Mouse (Mus musculus) stomach, postnatal 0 days (tissue): ENCODE measurements around the gene B3galt5. TPM values are rescaled to one million over a fixed set of nuclear protein-coding genes. Genes with fewer than 3 reads are reported as not detected.
A peak's percentile ranks its signal among the peaks of the same experiment; 100 is the strongest.

ENCODE experiments used
- ATAC-seq: fragments of 200-750 bp; cut with Nextera tagmentation; 2 replicates; pipeline ENCODE4 v1.8.0; 2017; ENCODE audit not compliant: low FRiP score, low TSS enrichment
- DNase-seq: peaks from one replicate; pipeline ENCODE4 v3.0.0-alpha.2; 2016; ENCODE audit warnings: low spot score
- H3K27ac ChIP-seq: fragments of 300-500 bp; sonication (generic); replicated peaks from 2 replicates; pipeline ENCODE4 v1.5.1; 2014; ENCODE audit warnings: mild to moderate bottlenecking, control low read depth
- H3K27me3 ChIP-seq: fragments of 300-500 bp; sonication (generic); 2 replicates; pipeline ENCODE4 v1.6.1; 2014; ENCODE audit warnings: low read length; ENCODE audit not compliant: control insufficient read depth, insufficient read depth
- H3K36me3 ChIP-seq: fragments of 300-500 bp; sonication (generic); 2 replicates; pipeline ENCODE4 v1.6.1; 2014; ENCODE audit warnings: low read length, mixed read lengths; ENCODE audit not compliant: control insufficient read depth, insufficient read depth
- H3K4me1 ChIP-seq: fragments of 300-500 bp; sonication (generic); replicated peaks from 2 replicates; pipeline ENCODE4 v1.6.1; 2014; ENCODE audit warnings: antibody characterized with exemption; ENCODE audit not compliant: control insufficient read depth, insufficient read depth
- H3K4me2 ChIP-seq: fragments of 300-500 bp; sonication (generic); replicated peaks from 2 replicates; pipeline ENCODE4 v1.6.1; 2014; ENCODE audit warnings: low read depth, mild to moderate bottlenecking, control low read depth, moderate library complexity
- H3K4me3 ChIP-seq: fragments of 300-500 bp; sonication (generic); 2 replicates; pipeline ENCODE4 v1.5.1; 2014; ENCODE audit warnings: low read depth, low read length, control low read depth
- H3K9ac ChIP-seq: fragments of 300-500 bp; sonication (generic); 2 replicates; pipeline ENCODE4 v1.6.1; 2014; ENCODE audit warnings: mild to moderate bottlenecking, low read length, control low read depth, mixed read lengths
- H3K9me3 ChIP-seq: fragments of 300-500 bp; sonication (generic); 2 replicates; pipeline ENCODE4 v1.6.1; 2016; ENCODE audit warnings: low read length; ENCODE audit not compliant: control insufficient read depth
- CTCF ChIP-seq: IDR thresholded peaks from 2 replicates; pipeline ENCODE4 v1.5.1; 2016; ENCODE audit warnings: antibody characterized with exemption, low read depth, mild to moderate bottlenecking, moderate library complexity
- EP300 ChIP-seq: optimal IDR thresholded peaks from 2 replicates; pipeline ENCODE3; 2016; ENCODE audit warnings: antibody characterized with exemption
- WGBS: fragments of 180-500 bp; shearing (Covaris S2); extraction: QIAGEN DNeasy Blood & Tissue Kit; methylation state at CpG from one replicate; pipeline ENCODE4 v1.1.7; 2014; 5-methylcytosine and 5-hydroxymethylcytosine counted together
- polyA plus RNA-seq: library from polyadenylated mRNA; unstranded; fragments of >200 nt; fragmentation: Nextera tagmentation; extraction: Ambion mirVana; gene quantifications from 2 replicates; pipeline ENCODE4 v1.2.1, GENCODE M21; 2015

B3galt5 gene
- polyA plus RNA-seq, 1 experiment from 2014 or later, result 8.7 TPM

GRCm38 (mm10) chr16:96351520-96351919 lies 115.9 kb downstream of the B3galt5 start:
- H3K9ac ChIP-seq, result no peak overlapping the region
- no peak overlapping the region for H3K4me3 ChIP-seq
- TF ChIP-seq EP300 (no peak), CTCF (no peak)
- no peak overlapping the region for H3K27ac ChIP-seq
- no peak for ATAC-seq
- H3K27me3 ChIP-seq, result no peaks in the 10 kb centered on the region
- no peaks in the 10 kb centered on the region for H3K36me3 ChIP-seq
- H3K4me2 ChIP-seq, result no peak overlapping the region
- H3K4me1 ChIP-seq, result 0 out of 2 replicates have a peak, but pooled peaks cover 3% of the 10 kb centered on the region
- no peaks in the 10 kb centered on the region for H3K9me3 ChIP-seq
- DNase-seq, result no peak
- 92% methylated on average over 2 of the region's 2 CpGs for WGBS

- no peak for DNase-seq
- no peaks in the 10 kb centered on the region for H3K4me1 ChIP-seq
- no peak overlapping the region for H3K9ac ChIP-seq
- no peaks in the 10 kb centered on the region for H3K27me3 ChIP-seq
- no peak overlapping the region for H3K27ac ChIP-seq
- no peaks in the 10 kb centered on the region for H3K36me3 ChIP-seq
- WGBS, result 76% methylated on average over 6 of the region's 6 CpGs
- no peak overlapping the region for H3K4me2 ChIP-seq
- ATAC-seq, result peak; percentile 31; the same call in 1 of the 2 replicates
- no peak for TF ChIP-seq EP300
- no peak for TF ChIP-seq CTCF
- no peak overlapping the region for H3K4me3 ChIP-seq
- H3K9me3 ChIP-seq, result no peaks in the 10 kb centered on the region
These were observed 117.8 kb downstream of the B3galt5 start for GRCm38 (mm10) chr16:96353296-96353896.

GRCm38 (mm10) chr16:96353996-96354395 lies 118.4 kb downstream of the B3galt5 start:
- Histone ChIP-seq H3K9me3 (no peaks in the 10 kb centered on the region), H3K27me3 (no peaks in the 10 kb centered on the region), H3K4me2 (no peak overlapping the region), H3K36me3 (no peaks in the 10 kb centered on the region), H3K4me1 (no peaks in the 10 kb centered on the region), H3K4me3 (no peak overlapping the region), H3K9ac (no peak overlapping the region), H3K27ac (no peak overlapping the region)
- no peak for TF ChIP-seq EP300
- no peak for TF ChIP-seq CTCF
- 37% methylated on average over 6 of the region's 6 CpGs for WGBS
- ATAC-seq, result no peak
- DNase-seq, result no peak

- no peak overlapping the region for H3K4me3 ChIP-seq
- TF ChIP-seq EP300 (no peak), CTCF (peak; percentile 79)
- no peaks in the 10 kb centered on the region for H3K27me3 ChIP-seq
- no peaks in the 10 kb centered on the region for H3K36me3 ChIP-seq
- no peaks in the 10 kb centered on the region for H3K9me3 ChIP-seq
- ATAC-seq, result peak; percentile 43
- 11% methylated on average over 10 of the region's 10 CpGs for WGBS
- H3K27ac ChIP-seq, result no peak overlapping the region
- H3K4me2 ChIP-seq, result peak overlapping the region; percentile 21
- no peaks in the 10 kb centered on the region for H3K4me1 ChIP-seq
- peak; percentile 90 for DNase-seq
- H3K9ac ChIP-seq, result no peak overlapping the region
These were observed 122.3 kb downstream of the B3galt5 start for GRCm38 (mm10) chr16:96357903-96358302.

- no peaks in the 10 kb centered on the region for H3K9me3 ChIP-seq
- TF ChIP-seq EP300 (no peak), CTCF (peak; percentile 58)
- H3K9ac ChIP-seq, result peak overlapping the region; percentile 41
- peak; percentile 92 for ATAC-seq
- H3K4me2 ChIP-seq, result peak overlapping the region; percentile 38
- H3K27ac ChIP-seq, result peak overlapping the region; percentile 75
- no peaks in the 10 kb centered on the region for H3K4me1 ChIP-seq
- peak; percentile 84 for DNase-seq
- H3K36me3 ChIP-seq, result no peaks in the 10 kb centered on the region
- H3K4me3 ChIP-seq, result peak overlapping the region; percentile 29
- H3K27me3 ChIP-seq, result no peaks in the 10 kb centered on the region
- WGBS, result 42% methylated on average over 22 of the region's 22 CpGs
These were observed 125.9 kb downstream of the B3galt5 start for GRCm38 (mm10) chr16:96361305-96362124.

- Histone ChIP-seq H3K4me2 (peak overlapping the region; percentile 38; the same call in 1 of the 2 replicates), H3K9ac (no peak overlapping the region)
- no peak for ATAC-seq
These were observed 127.3 kb downstream of the B3galt5 start for GRCm38 (mm10) chr16:96362873-96363272.

More at GRCm38 (mm10) chr16:96362873-96363272, 127.3 kb downstream of the B3galt5 start:
- no peaks in the 10 kb centered on the region for H3K4me1 ChIP-seq
- no peak overlapping the region for H3K27ac ChIP-seq
- H3K27me3 ChIP-seq, result no peaks in the 10 kb centered on the region
- TF ChIP-seq EP300 (no peak), CTCF (no peak)
- no peaks in the 10 kb centered on the region for H3K9me3 ChIP-seq
- H3K4me3 ChIP-seq, result no peak overlapping the region; the same call in 1 of the 2 replicates
- no peaks in the 10 kb centered on the region for H3K36me3 ChIP-seq
- whole genome bisulfite sequencing, result 40% methylated on average over 4 of the region's 4 CpGs
- DNase-seq, result no peak
